Mouse (Mus musculus) heart, adult 2 months (tissue): ENCODE measurements around the gene Adamts13. TPM values are rescaled to one million over a fixed set of nuclear protein-coding genes. Genes with fewer than 3 reads are reported as not detected.

Experiments used
- DNase-seq, 2 experiments: peaks; one replicate each; pipeline ENCODE4 v3.0.0; 2021
- H3K27ac ChIP-seq: fragments of 200-600 bp; 2 replicates; pipeline ENCODE4 v1.8.1; 2022
- H3K27me3 ChIP-seq: fragments of 200-500 bp; 2 replicates; pipeline ENCODE4 v1.6.1; 2012; ENCODE audit warnings: mild to moderate bottlenecking, low read length, inconsistent platforms, mixed read lengths; ENCODE audit not compliant: control insufficient read depth, insufficient read depth
- H3K36me3 ChIP-seq: fragments of 200-500 bp; 2 replicates; pipeline ENCODE4 v1.6.1; 2012; ENCODE audit warnings: low read length, inconsistent platforms; ENCODE audit not compliant: control insufficient read depth, insufficient read depth
- H3K4me1 ChIP-seq: fragments of 200-500 bp; 2 replicates; pipeline ENCODE4 v1.6.1; 2011; ENCODE audit warnings: low read length; ENCODE audit not compliant: control insufficient read depth, insufficient read depth
- H3K4me3 ChIP-seq: fragments of 200-600 bp; 2 replicates; pipeline ENCODE4 v1.8.1; 2022
- H3K79me2 ChIP-seq: fragments of 200-500 bp; replicated peaks from 2 replicates; pipeline ENCODE4 v1.6.1; 2012; ENCODE audit warnings: mild to moderate bottlenecking, inconsistent platforms, low read length, moderate library complexity, mixed read lengths; ENCODE audit not compliant: control insufficient read depth, insufficient read depth
- H3K9ac ChIP-seq: fragments of 200-500 bp; 2 replicates; pipeline ENCODE4 v1.6.1; 2012; ENCODE audit warnings: low read depth, mild to moderate bottlenecking, control low read depth, inconsistent platforms, low read length, mixed read lengths
- CTCF ChIP-seq: fragments of 200-600 bp; IDR thresholded peaks from 2 replicates; pipeline ENCODE4 v1.8.1; 2022; ENCODE audit warnings: antibody characterized with exemption, mild to moderate bottlenecking, moderate library complexity
- EP300 ChIP-seq: fragments of 200-500 bp; IDR thresholded peaks from 2 replicates; pipeline ENCODE4 v1.6.1; 2011; ENCODE audit warnings: low read depth, low read length, control low read depth; ENCODE audit not compliant: insufficient read depth
- POLR2A ChIP-seq: fragments of 200-500 bp; IDR thresholded peaks from 2 replicates; pipeline ENCODE4 v1.6.1; 2011; ENCODE audit warnings: mild to moderate bottlenecking, low read depth, low read length, control low read depth; ENCODE audit not compliant: insufficient read depth
- WGBS: fragments of 180-500 bp; shearing (Covaris S2); methylation state at CpG from one replicate; pipeline ENCODE4 v1.1.7; 2018; 5-methylcytosine and 5-hydroxymethylcytosine counted together
- intact Hi-C: fragments of 180-260 bp; cut with DNase I; formaldehyde crosslinking; loops from one replicate; pipeline ENCODE4 v1.15.1; 2025
- polyA plus RNA-seq: library from polyadenylated mRNA; depleted of rRNA; stranded (reverse); fragments of >200 nt; gene quantifications from 2 replicates; pipeline ENCODE4 v1.2.3, GENCODE M21; 2012
- total RNA-seq, 2 experiments: library from RNA; stranded (reverse); gene quantifications; 2 replicates each; pipeline ENCODE4 v1.2.3; 2021

The Adamts13 gene
- total and polyA plus RNA-seq, 3 experiments: not detected

- Histone ChIP-seq H3K9ac (no peak overlapping the region), H3K36me3 (no peaks in the 10 kb centered on the region), H3K27ac (0 out of 2 replicates have a peak overlapping the region, but pooled peaks have one; percentile 9), H3K4me1 (peaks cover 2% of the 10 kb centered on the region; the same call in 1 of the 2 replicates), H3K79me2 (no peaks in the 10 kb centered on the region), H3K27me3 (no peaks in the 10 kb centered on the region), H3K4me3 (peak overlapping the region; percentile 43; the same call in 1 of the 2 replicates)
- intact Hi-C loops: no loop called here
- 48% methylated on average over 4 of the region's 4 CpGs for WGBS
- DNase-seq: no peak
- TF ChIP-seq CTCF (no peak), POLR2A (no peak), EP300 (no peak)
Measured at GRCm38 (mm10) chr2:27028437-27029015, 55.3 kb downstream of the Adamts13 start.

DNA sequence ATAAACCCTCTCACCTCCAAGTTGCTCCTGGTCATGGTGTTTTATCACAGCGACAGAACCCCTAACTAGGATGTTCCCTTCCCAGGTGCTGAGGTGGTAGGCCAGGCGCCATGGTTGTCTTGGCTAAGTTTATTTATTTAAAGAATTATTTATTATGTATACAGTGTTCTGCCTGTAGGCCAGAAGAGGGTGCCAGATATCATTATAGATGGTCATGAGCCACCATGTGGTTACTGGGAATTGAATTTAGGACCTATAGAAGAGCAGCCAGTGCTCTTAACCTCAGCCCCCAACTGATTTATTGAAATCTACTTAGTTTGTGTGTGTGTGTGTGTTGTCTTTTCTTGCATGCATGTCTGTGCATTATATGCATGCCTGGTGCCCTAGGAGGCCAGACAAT lies 59.1 kb downstream of the Adamts13 start:
- no peak overlapping the region for H3K9ac ChIP-seq
- no peaks in the 10 kb centered on the region for H3K79me2 ChIP-seq
- H3K4me1 ChIP-seq: peaks cover 2% of the 10 kb centered on the region; the same call in 1 of the 2 replicates
- intact Hi-C loops: no loop called here
- no peak overlapping the region for H3K4me3 ChIP-seq
- WGBS: 65% methylated on average over 2 of the region's 2 CpGs
- no peak for DNase-seq
- TF ChIP-seq POLR2A (no peak), CTCF (no peak), EP300 (no peak)
- H3K36me3 ChIP-seq: no peaks in the 10 kb centered on the region
- H3K27me3 ChIP-seq: no peaks in the 10 kb centered on the region
- no peak overlapping the region for H3K27ac ChIP-seq

- no peaks in the 10 kb centered on the region for H3K27me3 ChIP-seq
- H3K36me3 ChIP-seq: no peaks in the 10 kb centered on the region
- intact Hi-C loops: loop anchor here (5.0 kb wide), 1 partner anchor 389 kb away; no protein-coding TSS in a partner anchor
- no peak for TF ChIP-seq POLR2A
- no peak for TF ChIP-seq CTCF
- no peak for TF ChIP-seq EP300
- H3K4me3 ChIP-seq: no peak overlapping the region
- no peak for DNase-seq
- WGBS: 53% methylated on average over 3 of the region's 3 CpGs
- no peaks in the 10 kb centered on the region for H3K79me2 ChIP-seq
- no peak overlapping the region for H3K27ac ChIP-seq
- no peak overlapping the region for H3K9ac ChIP-seq
- no peaks in the 10 kb centered on the region for H3K4me1 ChIP-seq
Measured at GRCm38 (mm10) chr2:27036003-27036402, 62.8 kb downstream of the Adamts13 start.

- Histone ChIP-seq H3K27ac (no peak overlapping the region), H3K36me3 (no peaks in the 10 kb centered on the region), H3K4me1 (peaks cover 1% of the 10 kb centered on the region; the same call in 1 of the 2 replicates), H3K27me3 (no peaks in the 10 kb centered on the region), H3K4me3 (no peak overlapping the region), H3K9ac (no peak overlapping the region), H3K79me2 (no peaks in the 10 kb centered on the region)
- intact Hi-C loops: loop anchor here (5.0 kb wide), 1 partner anchor 390 kb away; no protein-coding TSS in a partner anchor
- no peak for DNase-seq
- 71% methylated on average over 4 of the region's 4 CpGs for WGBS
- TF ChIP-seq POLR2A (no peak), CTCF (no peak)
Measured at GRCm38 (mm10) chr2:27037008-27037407, 63.8 kb downstream of the Adamts13 start.

DNA sequence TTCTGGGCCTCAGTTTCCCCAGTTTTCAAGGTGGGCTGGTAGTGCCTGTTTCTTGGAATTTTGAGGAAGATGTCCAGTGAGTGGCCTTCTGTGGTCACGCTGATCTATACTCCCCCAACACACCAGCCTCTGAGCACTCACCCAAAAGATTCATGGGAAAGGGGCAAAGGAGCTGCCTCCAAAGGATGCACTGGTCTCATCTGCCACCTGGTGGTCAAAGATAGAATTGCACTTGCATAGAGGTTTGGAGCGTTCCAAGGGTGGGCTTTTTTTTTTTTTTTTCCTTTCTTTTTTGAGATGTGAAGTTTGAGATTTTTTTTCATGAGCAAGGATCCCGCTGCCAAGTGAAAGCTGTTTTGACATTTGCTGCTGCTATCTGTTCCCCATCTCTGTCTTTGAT lies 65.4 kb downstream of the Adamts13 start:
- no peaks in the 10 kb centered on the region for H3K36me3 ChIP-seq
- WGBS: 1% methylated on average over 3 of the region's 3 CpGs

DNA sequence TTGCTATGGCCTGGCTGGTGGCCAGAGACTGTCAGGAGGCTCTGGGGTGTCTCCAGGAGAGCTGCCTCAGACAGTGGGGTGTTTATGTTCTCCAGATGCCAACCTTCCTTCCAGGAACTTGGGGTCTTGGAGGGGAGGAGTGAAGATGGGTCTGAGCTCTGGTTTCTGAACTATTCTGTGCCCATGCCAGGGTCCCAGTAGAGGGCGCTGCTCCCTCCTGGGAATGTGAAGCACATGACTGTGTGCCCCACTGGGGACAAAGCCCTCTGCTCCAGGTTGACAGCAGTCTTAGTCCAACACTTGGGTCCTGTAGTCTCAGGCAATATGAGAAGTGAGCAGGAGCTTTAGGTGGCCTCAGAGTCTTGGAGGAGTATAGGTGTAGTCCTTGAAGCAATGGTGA lies 66.1 kb downstream of the Adamts13 start:
- Histone ChIP-seq H3K4me3 (no peak overlapping the region), H3K36me3 (no peaks in the 10 kb centered on the region), H3K4me1 (peaks cover 1% of the 10 kb centered on the region; the same call in 1 of the 2 replicates), H3K27me3 (no peaks in the 10 kb centered on the region), H3K27ac (no peak overlapping the region), H3K9ac (no peak overlapping the region), H3K79me2 (no peaks in the 10 kb centered on the region)
- TF ChIP-seq CTCF (peak; percentile 42), EP300 (no peak)
- intact Hi-C loops: loop anchor here (2.0 to 5.0 kb wide), 2 partner anchors 108 to 392 kb away; no protein-coding TSS in a partner anchor
- WGBS: 10% methylated on average over 1 of the region's 1 CpGs
- DNase-seq: no peak

More for the DNA sequence above, 65.4 kb downstream of the Adamts13 start:
- TF ChIP-seq POLR2A: no peak
- peak; percentile 97 for TF ChIP-seq CTCF
- TF ChIP-seq EP300: peak; percentile 85; the same call in 1 of the 2 replicates
- Histone ChIP-seq H3K4me3 (no peak overlapping the region), H3K9ac (no peak overlapping the region), H3K79me2 (no peaks in the 10 kb centered on the region), H3K27me3 (no peaks in the 10 kb centered on the region), H3K27ac (no peak overlapping the region), H3K4me1 (peaks cover 1% of the 10 kb centered on the region; the same call in 1 of the 2 replicates)
- intact Hi-C loops: loop anchor here (1.0 to 5.0 kb wide), 4 partner anchors 21 to 391 kb away; no protein-coding TSS in a partner anchor
- DNase-seq: peak; percentile 57 to 66
